Mouse (Mus musculus): ENCODE data around the gene Borcs7. TPM values are rescaled to one million over a fixed set of nuclear protein-coding genes. Genes with fewer than 3 reads are reported as not detected.

Gene Borcs7
- polyA plus RNA-seq, 2 experiments = 9.5 to 13.5 TPM

GRCm38 (mm10) chr19:46662784-46663183 lies 26.9 kb upstream of the Borcs7 start:
- no peak for DNase-seq (ENCODE audit: low spot score)
- no peaks in the 10 kb centered on the region for H3K27me3 ChIP-seq (ENCODE audit: control insufficient read depth, insufficient read depth, low read length)
- H3K36me3 ChIP-seq (ENCODE audit: control insufficient read depth, insufficient read depth, low read length) = no peaks in the 10 kb centered on the region
- H3K27ac ChIP-seq (replicated peaks; ENCODE audit: low read depth, low read length) = no peak overlapping the region
- no peak overlapping the region for H3K4me2 ChIP-seq (replicated peaks; ENCODE audit: low read depth, low read length, severe bottlenecking)
- H3K9me3 ChIP-seq (ENCODE audit: control insufficient read depth, low read length) = no peaks in the 10 kb centered on the region
- 0 out of 2 replicates have a peak, but pooled peaks cover 6% of the 10 kb centered on the region for H3K4me1 ChIP-seq (ENCODE audit: control insufficient read depth, insufficient read depth, low read length)
- ATAC-seq (ENCODE audit: low FRiP score, low read depth) = no peak
- no peak for TF ChIP-seq POLR2A (IDR thresholded peaks at IDR 0.05; ENCODE audit: borderline replicate concordance, extremely low read depth, insufficient read depth, insufficient read length)
- H3K9ac ChIP-seq (ENCODE audit: low read depth, low read length, severe bottlenecking) = no peak overlapping the region
- no peak overlapping the region for H3K4me3 ChIP-seq (replicated peaks; ENCODE audit: low read length)
- WGBS = 81% methylated on average over 6 of the region's 6 CpGs

- Histone ChIP-seq H3K36me3 (ENCODE audit: control insufficient read depth, insufficient read depth, low read length) (no peaks in the 10 kb centered on the region), H3K27me3 (ENCODE audit: control insufficient read depth, insufficient read depth, low read length) (no peaks in the 10 kb centered on the region), H3K4me1 (ENCODE audit: control insufficient read depth, insufficient read depth, low read length) (0 out of 2 replicates have a peak, but pooled peaks cover 6% of the 10 kb centered on the region), H3K4me3 (replicated peaks; ENCODE audit: low read length) (no peak overlapping the region), H3K9ac (ENCODE audit: low read depth, low read length, severe bottlenecking) (no peak overlapping the region), H3K27ac (replicated peaks; ENCODE audit: low read depth, low read length) (no peak overlapping the region), H3K4me2 (replicated peaks; ENCODE audit: low read depth, low read length, severe bottlenecking) (no peak overlapping the region), H3K9me3 (ENCODE audit: control insufficient read depth, low read length) (no peaks in the 10 kb centered on the region)
- DNase-seq (ENCODE audit: low spot score) = no peak
- ATAC-seq (ENCODE audit: low FRiP score, low read depth) = no peak
- no peak for TF ChIP-seq POLR2A (IDR thresholded peaks at IDR 0.05; ENCODE audit: borderline replicate concordance, extremely low read depth, insufficient read depth, insufficient read length)
- 56% methylated on average over 7 of the region's 7 CpGs for WGBS
These were observed 24.2 kb upstream of the Borcs7 start for GRCm38 (mm10) chr19:46665474-46665873.

GRCm38 (mm10) chr19:46667300-46667699 lies 22.4 kb upstream of the Borcs7 start:
- WGBS = 41% methylated on average over 11 of the region's 11 CpGs

DNA sequence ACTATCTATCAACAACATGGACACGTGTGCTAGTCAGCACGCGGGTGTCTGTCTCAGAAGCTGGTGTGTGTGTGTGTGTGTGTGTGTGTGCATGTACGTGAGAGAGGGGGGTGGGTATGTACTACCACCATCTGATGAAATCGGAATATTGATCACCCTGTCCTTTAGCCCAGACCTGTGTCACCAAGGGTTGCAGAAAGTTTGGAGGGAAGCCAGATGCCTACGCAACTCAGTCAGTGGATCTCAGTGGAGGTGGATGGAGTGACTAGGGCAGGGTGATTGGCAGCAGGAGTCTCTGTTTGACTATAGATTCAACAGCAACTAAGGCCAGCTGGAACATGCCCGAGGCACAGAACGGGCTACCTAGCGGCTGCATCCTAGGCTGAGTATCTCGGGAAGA lies 21.4 kb upstream of the Borcs7 start:
- H3K4me2 ChIP-seq (replicated peaks; ENCODE audit: low read depth, low read length, severe bottlenecking) = no peak overlapping the region
- no peak for TF ChIP-seq POLR2A (IDR thresholded peaks at IDR 0.05; ENCODE audit: borderline replicate concordance, extremely low read depth, insufficient read depth, insufficient read length)
- H3K27me3 ChIP-seq (ENCODE audit: control insufficient read depth, insufficient read depth, low read length) = no peaks in the 10 kb centered on the region
- H3K9ac ChIP-seq (ENCODE audit: low read depth, low read length, severe bottlenecking) = no peak overlapping the region
- DNase-seq (ENCODE audit: low spot score) = no peak
- 0 out of 2 replicates have a peak, but pooled peaks cover 6% of the 10 kb centered on the region for H3K4me1 ChIP-seq (ENCODE audit: control insufficient read depth, insufficient read depth, low read length)
- no peaks in the 10 kb centered on the region for H3K36me3 ChIP-seq (ENCODE audit: control insufficient read depth, insufficient read depth, low read length)
- no peak overlapping the region for H3K27ac ChIP-seq (replicated peaks; ENCODE audit: low read depth, low read length)
- WGBS = 82% methylated on average over 10 of the region's 10 CpGs
- ATAC-seq (ENCODE audit: low FRiP score, low read depth) = no peak
- H3K4me3 ChIP-seq (replicated peaks; ENCODE audit: low read length) = no peak overlapping the region
- no peaks in the 10 kb centered on the region for H3K9me3 ChIP-seq (ENCODE audit: control insufficient read depth, low read length)

More at GRCm38 (mm10) chr19:46667300-46667699, 22.4 kb upstream of the Borcs7 start:
- DNase-seq (ENCODE audit: low spot score) (no peak), ATAC-seq (ENCODE audit: low FRiP score, low read depth) (no peak)
- Histone ChIP-seq H3K27ac (replicated peaks; ENCODE audit: low read depth, low read length) (no peak overlapping the region), H3K36me3 (ENCODE audit: control insufficient read depth, insufficient read depth, low read length) (no peaks in the 10 kb centered on the region), H3K4me1 (ENCODE audit: control insufficient read depth, insufficient read depth, low read length) (0 out of 2 replicates have a peak, but pooled peaks cover 6% of the 10 kb centered on the region), H3K4me2 (replicated peaks; ENCODE audit: low read depth, low read length, severe bottlenecking) (no peak overlapping the region), H3K27me3 (ENCODE audit: control insufficient read depth, insufficient read depth, low read length) (no peaks in the 10 kb centered on the region), H3K9ac (ENCODE audit: low read depth, low read length, severe bottlenecking) (no peak overlapping the region), H3K4me3 (replicated peaks; ENCODE audit: low read length) (no peak overlapping the region), H3K9me3 (ENCODE audit: control insufficient read depth, low read length) (no peaks in the 10 kb centered on the region)
- TF ChIP-seq POLR2A (IDR thresholded peaks at IDR 0.05; ENCODE audit: borderline replicate concordance, extremely low read depth, insufficient read depth, insufficient read length) = no peak

GRCm38 (mm10) chr19:46669802-46670201 lies 19.9 kb upstream of the Borcs7 start:
- Histone ChIP-seq H3K4me2 (replicated peaks; ENCODE audit: low read depth, low read length, severe bottlenecking) (no peak overlapping the region), H3K9me3 (ENCODE audit: control insufficient read depth, low read length) (no peaks in the 10 kb centered on the region), H3K27ac (replicated peaks; ENCODE audit: low read depth, low read length) (no peak overlapping the region), H3K36me3 (ENCODE audit: control insufficient read depth, insufficient read depth, low read length) (no peaks in the 10 kb centered on the region), H3K9ac (ENCODE audit: low read depth, low read length, severe bottlenecking) (no peak overlapping the region), H3K4me1 (ENCODE audit: control insufficient read depth, insufficient read depth, low read length) (0 out of 2 replicates have a peak, but pooled peaks cover 6% of the 10 kb centered on the region), H3K27me3 (ENCODE audit: control insufficient read depth, insufficient read depth, low read length) (no peaks in the 10 kb centered on the region), H3K4me3 (replicated peaks; ENCODE audit: low read length) (no peak overlapping the region)
- DNase-seq (ENCODE audit: low spot score) (no peak), ATAC-seq (ENCODE audit: low FRiP score, low read depth) (no peak)
- WGBS = 82% methylated on average over 5 of the region's 5 CpGs
- no peak for TF ChIP-seq POLR2A (IDR thresholded peaks at IDR 0.05; ENCODE audit: borderline replicate concordance, extremely low read depth, insufficient read depth, insufficient read length)
